Mouse (Mus musculus): ENCODE measurements around the gene Ttc28.
"Not testable (repeated sequence)": the region's sequence is repeated elsewhere in the genome, so short reads cannot be mapped to it uniquely, and the experiment has no call there.

The Ttc28 gene

GRCm38 (mm10) chr5:110879584-110880374, at the start of gene Ttc28:
Gene Ttc28, plus strand, starts transcription at chr5:110879803.
- in situ Hi-C loops (cut with MboI; ENCODE audit: low pct_unique_long_range_greater_than_20kb in 1 of 2, low sequenced_read_pairs in 2 of 2, unreplicated experiment in 1 of 2): no loop called here

- in situ Hi-C loops (cut with MboI; ENCODE audit: low pct_unique_long_range_greater_than_20kb in 1 of 2, low sequenced_read_pairs in 2 of 2, unreplicated experiment in 1 of 2): no loop called here
Observed at GRCm38 (mm10) chr5:110831036-110831720, 48.4 kb upstream of the Ttc28 start.

- in situ Hi-C loops (cut with MboI; ENCODE audit: low pct_unique_long_range_greater_than_20kb in 1 of 2, low sequenced_read_pairs in 2 of 2, unreplicated experiment in 1 of 2): no loop called here
Observed at GRCm38 (mm10) chr5:110835959-110836358, 43.6 kb upstream of the Ttc28 start.

GRCm38 (mm10) chr5:110838016-110838415, 41.6 kb upstream of the Ttc28 start:
- in situ Hi-C loops (cut with MboI; ENCODE audit: low pct_unique_long_range_greater_than_20kb in 1 of 2, low sequenced_read_pairs in 2 of 2, unreplicated experiment in 1 of 2): not testable (repeated sequence)

GRCm38 (mm10) chr5:110839038-110839677, 40.4 kb upstream of the Ttc28 start:
- in situ Hi-C loops (cut with MboI; ENCODE audit: low pct_unique_long_range_greater_than_20kb in 1 of 2, low sequenced_read_pairs in 2 of 2, unreplicated experiment in 1 of 2): no loop called here

- in situ Hi-C loops (cut with MboI; ENCODE audit: low pct_unique_long_range_greater_than_20kb in 1 of 2, low sequenced_read_pairs in 2 of 2, unreplicated experiment in 1 of 2): no loop called here
Observed at GRCm38 (mm10) chr5:110839678-110840365, 39.8 kb upstream of the Ttc28 start, which contains the start of the genes Hscb and Chek2. Gene Hscb, minus strand, starts transcription at chr5:110839777. Gene Chek2, plus strand, starts transcription at chr5:110839979.

- in situ Hi-C loops (cut with MboI; ENCODE audit: low pct_unique_long_range_greater_than_20kb in 1 of 2, low sequenced_read_pairs in 2 of 2, unreplicated experiment in 1 of 2): no loop called here
Observed at GRCm38 (mm10) chr5:110840465-110840864, 39.1 kb upstream of the Ttc28 start.

GRCm38 (mm10) chr5:110841046-110841862, 38.3 kb upstream of the Ttc28 start:
- in situ Hi-C loops (cut with MboI; ENCODE audit: low pct_unique_long_range_greater_than_20kb in 1 of 2, low sequenced_read_pairs in 2 of 2, unreplicated experiment in 1 of 2): no loop called here

- in situ Hi-C loops (cut with MboI; ENCODE audit: low pct_unique_long_range_greater_than_20kb in 1 of 2, low sequenced_read_pairs in 2 of 2, unreplicated experiment in 1 of 2): no loop called here
Observed at GRCm38 (mm10) chr5:110852990-110853389, 26.6 kb upstream of the Ttc28 start.

- in situ Hi-C loops (cut with MboI; ENCODE audit: low pct_unique_long_range_greater_than_20kb in 1 of 2, low sequenced_read_pairs in 2 of 2, unreplicated experiment in 1 of 2): no loop called here
Observed at GRCm38 (mm10) chr5:110857091-110857490, 22.5 kb upstream of the Ttc28 start.

- in situ Hi-C loops (cut with MboI; ENCODE audit: low pct_unique_long_range_greater_than_20kb in 1 of 2, low sequenced_read_pairs in 2 of 2, unreplicated experiment in 1 of 2): no loop called here
Observed at GRCm38 (mm10) chr5:110859013-110859650, 20.5 kb upstream of the Ttc28 start.

- in situ Hi-C loops (cut with MboI; ENCODE audit: low pct_unique_long_range_greater_than_20kb in 1 of 2, low sequenced_read_pairs in 2 of 2, unreplicated experiment in 1 of 2): no loop called here
Observed at GRCm38 (mm10) chr5:110860445-110860844, 19.2 kb upstream of the Ttc28 start.

- in situ Hi-C loops (cut with MboI; ENCODE audit: low pct_unique_long_range_greater_than_20kb in 1 of 2, low sequenced_read_pairs in 2 of 2, unreplicated experiment in 1 of 2): no loop called here
Observed at GRCm38 (mm10) chr5:110868460-110868859, 11.1 kb upstream of the Ttc28 start.

GRCm38 (mm10) chr5:110869242-110869669, 10.3 kb upstream of the Ttc28 start:
- in situ Hi-C loops (cut with MboI; ENCODE audit: low pct_unique_long_range_greater_than_20kb in 1 of 2, low sequenced_read_pairs in 2 of 2, unreplicated experiment in 1 of 2): no loop called here

- in situ Hi-C loops (cut with MboI; ENCODE audit: low pct_unique_long_range_greater_than_20kb in 1 of 2, low sequenced_read_pairs in 2 of 2, unreplicated experiment in 1 of 2): no loop called here
Observed at GRCm38 (mm10) chr5:110873160-110873559, 6.4 kb upstream of the Ttc28 start.

- in situ Hi-C loops (cut with MboI; ENCODE audit: low pct_unique_long_range_greater_than_20kb in 1 of 2, low sequenced_read_pairs in 2 of 2, unreplicated experiment in 1 of 2): no loop called here
Observed at GRCm38 (mm10) chr5:110874711-110875110, 4.9 kb upstream of the Ttc28 start.

- in situ Hi-C loops (cut with MboI; ENCODE audit: low pct_unique_long_range_greater_than_20kb in 1 of 2, low sequenced_read_pairs in 2 of 2, unreplicated experiment in 1 of 2): no loop called here
Observed at GRCm38 (mm10) chr5:110875286-110875685, 4.3 kb upstream of the Ttc28 start.
